Comparison of ENCODE assay signal across 9 mouse cellular contexts in genomic region chr14:25496989-25497388, GRCm38 (mm10). TPM values are rescaled to one million over a fixed set of nuclear protein-coding genes. Genes with fewer than 3 reads are reported as not detected.
DNase-seq lines count a peak whose midpoint lies in the region; ATAC-seq and TF ChIP-seq lines count a peak whose summit lies in the region.
"Had no signal": no experiment of that assay in that cellular context is flagged by ENCODE, and none has a peak within 500 bp of the region (broad histone marks: within the 10 kb centered on the region; RNA-seq: fewer than 3 reads in every experiment).

No protein-coding gene starts in this region.

- DNase-seq in heart, postnatal 4 days = no peak
- peak; percentile 57 for DNase-seq in 3134 (ENCODE audit: extremely low read depth, insufficient read length, low spot score)
- peak; percentile 66 to 80 for DNase-seq in kidney, postnatal 25 days
- DNase-seq in left cerebral cortex, adult 11 months (ENCODE audit: low spot score) = no peak
- DNase-seq in thymus, adult 18-20 months = no peak
- DNase-seq: cerebellum, adult 8-10 months had no signal

- no peaks in the 10 kb centered on the region for H3K27me3 ChIP-seq in heart, embryonic 15.5 days
- H3K27me3 ChIP-seq in C2C12 (ENCODE audit: control insufficient read depth, insufficient read depth, insufficient read length) = no peaks in the 10 kb centered on the region
- H3K27me3 ChIP-seq: stomach, embryonic 15.5 days had no signal

- H3ac ChIP-seq in C2C12 (ENCODE audit: control insufficient read depth, insufficient read length, low read depth) = no peak overlapping the region

- peaks cover 89% of the 10 kb centered on the region for H3K79me3 ChIP-seq in C2C12 (ENCODE audit: low read depth)

- no peak for TF ChIP-seq CTCF in C2C12 (IDR thresholded peaks at IDR 0.05; ENCODE audit: control insufficient read depth, insufficient read depth, insufficient read length)

- ATAC-seq in heart, embryonic 15.5 days (replicated peaks; ENCODE audit: insufficient number of reproducible peaks, insufficient read depth, low FRiP score, low read depth) = no peak

- 0 out of 2 replicates have a peak overlapping the region, but pooled peaks have one; percentile 10 for H3K9ac ChIP-seq in heart, embryonic 15.5 days
- H3K9ac ChIP-seq: stomach, embryonic 15.5 days had no signal

- H3K79me2 ChIP-seq in C2C12 (ENCODE audit: control insufficient read depth, insufficient read depth) = peaks cover 100% of the 10 kb centered on the region

- no peak overlapping the region for H3K4me2 ChIP-seq in heart, embryonic 15.5 days
- H3K4me2 ChIP-seq: stomach, embryonic 15.5 days had no signal

- 23% methylated on average over 3 of the region's 3 CpGs for WGBS in heart, embryonic 15.5 days

- H3K4me3 ChIP-seq in heart, embryonic 15.5 days = no peak overlapping the region
- no peak overlapping the region for H3K4me3 ChIP-seq in C2C12 (ENCODE audit: insufficient read depth, poor library complexity, severe bottlenecking)
- H3K4me3 ChIP-seq: stomach, embryonic 15.5 days had no signal

- no peaks in the 10 kb centered on the region for H3K36me3 ChIP-seq in heart, embryonic 15.5 days
- H3K36me3 ChIP-seq in C2C12 (ENCODE audit: control insufficient read depth, insufficient read depth) = peaks cover 7% of the 10 kb centered on the region
- H3K36me3 ChIP-seq: stomach, embryonic 15.5 days had no signal

- H3K9me3 ChIP-seq in heart, embryonic 15.5 days (replicated peaks) = no peaks in the 10 kb centered on the region
- H3K9me3 ChIP-seq: stomach, embryonic 15.5 days had no signal

- peaks cover 96% of the 10 kb centered on the region for H3K4me1 ChIP-seq in heart, embryonic 15.5 days (replicated peaks)

- H3K27ac ChIP-seq in heart, embryonic 15.5 days = peak overlapping the region; percentile 69

TF ChIP-seq in C2C12, 6 proteins besides CTCF, POLR2A, EP300 and RAD21:
- peak; percentile 34 for TF ChIP-seq MYOD1 (IDR thresholded peaks at IDR 0.05; ENCODE audit: control insufficient read depth, insufficient read length, low read depth)
- peak; percentile 50 for TF ChIP-seq MAX (IDR thresholded peaks at IDR 0.05)
- no peak for TF ChIP-seq USF1 (IDR thresholded peaks at IDR 0.05; ENCODE audit: low read depth)

RNA-seq across cellular contexts. Expression of gene Zmiz1, which starts 38.0 kb away (rescaled TPM):
- 22.1 and 26.2 TPM in 2 replicates for polyA plus RNA-seq in heart, embryonic 15.5 days (2015; fragmentation: Nextera tagmentation; extraction: Ambion mirVana)
- total RNA-seq in heart, postnatal 4 days (2021) = 10 to 100 TPM; 67.0 to 78.5 TPM
- polyA plus RNA-seq in C2C12 (2012; fragmentation: generic; extraction: Trizol) = 27.3 TPM

Comparison
In these comparisons a context has a peak if more than half of its experiments do, and no peak if none do; other contexts are left out.
1. DNase-seq: peak in 3134 (single experiment) and kidney, postnatal 25 days (2 of 2); none in heart, postnatal 4 days (single experiment), left cerebral cortex, adult 11 months (single experiment) and thymus, adult 18-20 months (0 of 2).